In genomic region chr15:25966220-25966774, GRCm38 (mm10) we compare ENCODE assay signal across 28 mouse cellular contexts. TPM values are rescaled to one million over a fixed set of nuclear protein-coding genes. Genes with fewer than 3 reads are reported as not detected.
A peak's percentile ranks its signal among the peaks of the same experiment; 100 is the strongest.
DNase-seq lines count a peak whose midpoint lies in the region; ATAC-seq and TF ChIP-seq lines count a peak whose summit lies in the region.
"Had no signal": no experiment of that assay in that cellular context is flagged by ENCODE, and none has a peak within 500 bp of the region (broad histone marks: within the 10 kb centered on the region; RNA-seq: fewer than 3 reads in every experiment).

No protein-coding gene starts in this region.

- peaks cover 6% of the 10 kb centered on the region; the same call in 1 of the 2 replicates for H3K36me3 ChIP-seq in heart, embryonic 15.5 days
- no peaks in the 10 kb centered on the region for H3K36me3 ChIP-seq in intestine, embryonic 16.5 days (ENCODE audit: control insufficient read depth, insufficient read depth, low read length)
- peaks cover 10% of the 10 kb centered on the region for H3K36me3 ChIP-seq in small intestine, adult 2 months (ENCODE audit: control insufficient read depth, insufficient read depth, low read length)
- H3K36me3 ChIP-seq in forebrain, embryonic 14.5 days (ENCODE audit: control insufficient read depth, insufficient read depth, low read length): no peaks in the 10 kb centered on the region
- H3K36me3 ChIP-seq: embryonic facial prominence, embryonic 13.5 days; G1E; hindbrain, embryonic 12.5 days; limb, embryonic 10.5 days; limb, embryonic 15.5 days; liver, embryonic 13.5 days; neural tube, embryonic 15.5 days had no signal

- TF ChIP-seq CTCF in bone marrow macrophage, adult 2 months (IDR thresholded peaks at IDR 0.05; ENCODE audit: low read depth, low read length): no peak
- TF ChIP-seq CTCF in small intestine, adult 2 months (IDR thresholded peaks at IDR 0.05; ENCODE audit: extremely low read depth, insufficient read length, insufficient replicate concordance, low read depth, low read length): no peak

- no peak for ATAC-seq in heart, embryonic 15.5 days (replicated peaks; ENCODE audit: insufficient number of reproducible peaks, insufficient read depth, low FRiP score, low read depth)
- ATAC-seq in intestine, embryonic 16.5 days: peak; percentile 94
- no peak for ATAC-seq in forebrain, embryonic 14.5 days
- ATAC-seq: lung, postnatal 0 days had no signal

- no peak overlapping the region for H3K4me2 ChIP-seq in heart, embryonic 15.5 days
- H3K4me2 ChIP-seq in intestine, embryonic 16.5 days (ENCODE audit: low read depth, low read length): no peak overlapping the region
- no peak overlapping the region for H3K4me2 ChIP-seq in forebrain, embryonic 14.5 days (ENCODE audit: low read length)
- H3K4me2 ChIP-seq: embryonic facial prominence, embryonic 13.5 days; heart, embryonic 11.5 days; hindbrain, embryonic 12.5 days; limb, embryonic 15.5 days; liver, embryonic 13.5 days; neural tube, embryonic 15.5 days had no signal

- DNase-seq in heart, adult 8-10 months (ENCODE audit: low spot score): no peak
- no peak for DNase-seq in forebrain, embryonic 14.5 days (ENCODE audit: low spot score)
- DNase-seq in kidney, postnatal 10 days: no peak
- DNase-seq: adrenal gland, adult 8-10 months; cerebellum, adult 8-10 months; kidney, adult 2 months; kidney, postnatal 4 days; liver, embryonic 13.5 days; lung, adult 18-20 months; lung, postnatal 4 days; midbrain, embryonic 14.5 days; retina, postnatal 1 day; right cerebral cortex, postnatal 14 days; spleen, adult 18-20 months; thymus, adult 2 months; thymus, postnatal 36 days had no signal

- TF ChIP-seq POLR2A in bone marrow macrophage, adult 2 months (IDR thresholded peaks at IDR 0.05; ENCODE audit: borderline replicate concordance, low read depth, low read length): no peak
- no peak for TF ChIP-seq POLR2A in small intestine, adult 2 months (IDR thresholded peaks at IDR 0.05; ENCODE audit: low read depth, low read length)

- no peak overlapping the region for H3K4me3 ChIP-seq in heart, embryonic 15.5 days
- H3K4me3 ChIP-seq in bone marrow macrophage, adult 2 months (ENCODE audit: insufficient read depth, low read length): no peak overlapping the region
- H3K4me3 ChIP-seq in intestine, embryonic 16.5 days (ENCODE audit: low read length): no peak overlapping the region
- no peak overlapping the region for H3K4me3 ChIP-seq in small intestine, adult 2 months (ENCODE audit: low read depth, low read length)
- no peak overlapping the region for H3K4me3 ChIP-seq in forebrain, embryonic 14.5 days (ENCODE audit: low read depth, low read length)
- H3K4me3 ChIP-seq: embryonic facial prominence, embryonic 13.5 days; hindbrain, embryonic 12.5 days; limb, embryonic 10.5 days; limb, embryonic 15.5 days; liver, embryonic 13.5 days; neural tube, embryonic 15.5 days had no signal

- H3K9me3 ChIP-seq in heart, embryonic 15.5 days (replicated peaks): no peaks in the 10 kb centered on the region
- H3K9me3 ChIP-seq in intestine, embryonic 16.5 days (ENCODE audit: control insufficient read depth, low read length): no peaks in the 10 kb centered on the region
- H3K9me3 ChIP-seq in forebrain, embryonic 14.5 days (replicated peaks; ENCODE audit: control insufficient read depth, low read length): no peaks in the 10 kb centered on the region
- H3K9me3 ChIP-seq: embryonic facial prominence, embryonic 13.5 days; G1E; hindbrain, embryonic 12.5 days; limb, embryonic 10.5 days; limb, embryonic 15.5 days; liver, embryonic 13.5 days; neural tube, embryonic 15.5 days had no signal

- 40% methylated on average over 6 of the region's 6 CpGs for WGBS in heart, embryonic 15.5 days
- 49% methylated on average over 6 of the region's 6 CpGs for WGBS in intestine, embryonic 16.5 days
- WGBS in small intestine, adult 2 months: 19% methylated on average over 6 of the region's 6 CpGs
- WGBS in forebrain, embryonic 14.5 days: 82% methylated on average over 6 of the region's 6 CpGs

- no peaks in the 10 kb centered on the region for H3K27me3 ChIP-seq in heart, embryonic 15.5 days
- no peaks in the 10 kb centered on the region for H3K27me3 ChIP-seq in intestine, embryonic 16.5 days (replicated peaks; ENCODE audit: control insufficient read depth, insufficient read depth, low read length)
- no peaks in the 10 kb centered on the region for H3K27me3 ChIP-seq in small intestine, adult 2 months (ENCODE audit: control insufficient read depth, insufficient read depth, low read length)
- no peaks in the 10 kb centered on the region for H3K27me3 ChIP-seq in forebrain, embryonic 14.5 days (replicated peaks; ENCODE audit: control insufficient read depth, insufficient read depth, low read length)
- H3K27me3 ChIP-seq: embryonic facial prominence, embryonic 13.5 days; hindbrain, embryonic 12.5 days; limb, embryonic 15.5 days; liver, embryonic 13.5 days; neural tube, embryonic 15.5 days had no signal

- peaks cover 9% of the 10 kb centered on the region; the same call in 1 of the 2 replicates for H3K4me1 ChIP-seq in heart, embryonic 15.5 days (replicated peaks)
- peaks cover 13% of the 10 kb centered on the region for H3K4me1 ChIP-seq in bone marrow macrophage, adult 2 months (ENCODE audit: control insufficient read depth, insufficient read depth, low read length)
- H3K4me1 ChIP-seq in intestine, embryonic 16.5 days (ENCODE audit: control insufficient read depth, insufficient read depth, low read length): no peaks in the 10 kb centered on the region
- H3K4me1 ChIP-seq in small intestine, adult 2 months (ENCODE audit: control insufficient read depth, insufficient read depth, insufficient read length, low read length): peaks cover 4% of the 10 kb centered on the region; the same call in 1 of the 2 replicates
- no peaks in the 10 kb centered on the region for H3K4me1 ChIP-seq in forebrain, embryonic 14.5 days (ENCODE audit: control insufficient read depth, insufficient read depth, low read length)
- H3K4me1 ChIP-seq: embryonic facial prominence, embryonic 13.5 days; hindbrain, embryonic 12.5 days; limb, embryonic 10.5 days; limb, embryonic 15.5 days; liver, embryonic 13.5 days; neural tube, embryonic 15.5 days had no signal

- peak overlapping the region; percentile 39 for H3K27ac ChIP-seq in heart, embryonic 15.5 days
- peak overlapping the region; percentile 50 for H3K27ac ChIP-seq in bone marrow macrophage, adult 2 months (ENCODE audit: insufficient read depth, low read depth, low read length)
- H3K27ac ChIP-seq in intestine, embryonic 16.5 days (ENCODE audit: low read length): no peak overlapping the region
- peak overlapping the region; percentile 17; the same call in 1 of the 2 replicates for H3K27ac ChIP-seq in small intestine, adult 2 months (ENCODE audit: insufficient read depth, low read depth, low read length)
- no peak overlapping the region for H3K27ac ChIP-seq in forebrain, embryonic 14.5 days (ENCODE audit: low read depth, low read length)
- H3K27ac ChIP-seq: embryonic facial prominence, embryonic 13.5 days; hindbrain, embryonic 12.5 days; limb, embryonic 10.5 days; limb, embryonic 15.5 days; liver, embryonic 13.5 days; neural tube, embryonic 15.5 days had no signal

- no peak overlapping the region for H3K9ac ChIP-seq in heart, embryonic 15.5 days
- H3K9ac ChIP-seq in intestine, embryonic 16.5 days (ENCODE audit: low read depth, low read length): no peak overlapping the region
- H3K9ac ChIP-seq in forebrain, embryonic 14.5 days (ENCODE audit: low read length): no peak overlapping the region
- H3K9ac ChIP-seq: embryonic facial prominence, embryonic 13.5 days; hindbrain, embryonic 12.5 days; limb, embryonic 15.5 days; liver, embryonic 13.5 days; neural tube, embryonic 15.5 days had no signal

RNA-seq across cellular contexts. Expression of gene Zfp622, which starts 17.9 kb away (rescaled TPM):
- 16.4 and 20.2 TPM in 2 replicates for polyA plus RNA-seq in heart, embryonic 15.5 days (2015; fragmentation: Nextera tagmentation; extraction: Ambion mirVana)
- total RNA-seq in heart, adult 8-10 months (2022): 10 to 100 TPM; 20.4 to 26.6 (median 24.4) TPM
- 65.2 and 74.4 TPM in 2 replicates for polyA plus RNA-seq in bone marrow macrophage, adult 2 months (2012; ENCODE audit: insufficient read depth, insufficient read length, missing spikeins)
- 22.3 and 25.0 TPM in 2 replicates for polyA plus RNA-seq in intestine, embryonic 16.5 days (2015; fragmentation: Nextera tagmentation; extraction: Ambion mirVana)
- 11.2 and 30.2 TPM in 2 replicates for polyA plus RNA-seq in small intestine, adult 2 months (2012; rRNA removed)
- 24.6 and 29.9 TPM in 2 replicates for polyA plus RNA-seq in forebrain, embryonic 14.5 days (2014; fragmentation: Nextera tagmentation; extraction: Ambion mirVana)

Comparison
In these comparisons a context has a peak if more than half of its experiments do, and no peak if none do; other contexts are left out.
1. H3K27ac ChIP-seq: peak in heart, embryonic 15.5 days (single experiment), bone marrow macrophage, adult 2 months (single experiment) and small intestine, adult 2 months (single experiment); none in intestine, embryonic 16.5 days (single experiment) and forebrain, embryonic 14.5 days (single experiment).